Mouse (Mus musculus) MEL (cell line): ENCODE measurements around the gene Gm44973.

Experiments used
- CTCF ChIP-seq, 3 experiments: IDR thresholded peaks in 2 of 3; conservative IDR thresholded peaks in 1 of 3; 2 replicates each; pipeline ENCODE4 v1.5.1; 2011 to 2012; ENCODE audit warnings: low read length in 3 of 3, low read depth in 2 of 3, mild to moderate bottlenecking in 2 of 3, improper control_type of control experiment in 1 of 3, inconsistent platforms in 1 of 3, mixed read lengths in 1 of 3, moderate library complexity in 1 of 3; ENCODE audit not compliant: control insufficient read depth in 1 of 3, insufficient read depth in 1 of 3, poor library complexity in 1 of 3, severe bottlenecking in 1 of 3
- ELF1 ChIP-seq: IDR thresholded peaks from 2 replicates; pipeline ENCODE4 v1.6.1; 2014; ENCODE audit warnings: low read depth, mild to moderate bottlenecking, inconsistent platforms, low read length, improper control_type of control experiment, moderate library complexity
- GATA1 ChIP-seq: IDR thresholded peaks from 2 replicates; pipeline ENCODE4 v1.6.1; 2011; ENCODE audit warnings: low read depth, low read length, improper control_type of control experiment
- HCFC1 ChIP-seq: IDR thresholded peaks from 2 replicates; pipeline ENCODE4 v1.6.1; 2012; ENCODE audit warnings: low read depth, mild to moderate bottlenecking, inconsistent platforms, low read length, improper control_type of control experiment, moderate library complexity
- JUND ChIP-seq: IDR thresholded peaks from 2 replicates; pipeline ENCODE4 v1.6.1; 2011; ENCODE audit warnings: low read depth, mild to moderate bottlenecking, improper control_type of control experiment, low read length
- POLR2AphosphoS5 ChIP-seq: IDR thresholded peaks from 2 replicates; pipeline ENCODE4 v1.6.1; 2012; ENCODE audit warnings: low read depth, borderline replicate concordance, mild to moderate bottlenecking, inconsistent platforms, low read length, moderate library complexity, mixed read lengths
- SMC3 ChIP-seq: IDR thresholded peaks from 2 replicates; pipeline ENCODE4 v1.6.1; 2011; ENCODE audit warnings: low read depth, low read length, improper control_type of control experiment
- UBTF ChIP-seq: IDR thresholded peaks from 2 replicates; pipeline ENCODE4 v1.6.1; 2012; ENCODE audit warnings: low read depth, mild to moderate bottlenecking, inconsistent platforms, low read length, improper control_type of control experiment, moderate library complexity, borderline replicate concordance; ENCODE audit not compliant: insufficient read depth

DNA sequence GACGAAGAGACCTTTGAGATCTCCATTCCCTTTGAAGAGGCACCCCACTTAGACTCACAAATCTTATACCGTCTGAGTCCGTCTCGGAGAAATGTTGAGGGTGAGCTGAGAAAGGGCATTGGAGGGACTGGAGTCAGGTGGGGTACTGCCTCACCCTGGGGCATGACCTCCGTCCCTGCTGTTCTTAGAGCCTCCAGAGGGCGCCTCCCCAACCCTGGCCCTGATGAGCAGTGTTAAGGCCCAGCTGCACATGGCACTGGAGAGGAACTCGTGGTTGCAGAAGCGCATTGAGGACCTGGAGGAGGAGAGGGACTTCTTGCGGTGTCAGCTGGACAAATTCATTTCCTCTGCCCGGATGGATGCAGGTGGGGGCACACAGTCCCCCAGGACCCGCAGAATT lies 42.5 kb downstream of the Gm44973 start:
- TF ChIP-seq CTCF (IDR thresholded peaks at IDR 0.05 in 2 of 3, conservative IDR thresholded peaks at IDR 0.05 in 1 of 3; ENCODE audit: control insufficient read depth in 1 of 3, insufficient read depth in 1 of 3, low read depth in 2 of 3, low read length in 3 of 3, poor library complexity in 1 of 3, severe bottlenecking in 1 of 3): peak in 2 of 3 experiments; percentile 35 to 37; a peak in 3 of 6 replicates
- no peak for TF ChIP-seq GATA1
- TF ChIP-seq ELF1: no peak
- TF ChIP-seq SMC3: no peak
- no peak for TF ChIP-seq POLR2AphosphoS5
- TF ChIP-seq JUND: no peak
- no peak for TF ChIP-seq UBTF
- no peak for TF ChIP-seq HCFC1
